Mouse (Mus musculus) granulocyte monocyte progenitor cell, adult 5-6 weeks (primary cell): ENCODE data around the gene Zfp93. TPM values are rescaled to one million over a fixed set of nuclear protein-coding genes. Genes with fewer than 3 reads are reported as not detected.
A peak's percentile ranks its signal among the peaks of the same experiment; 100 is the strongest.
"Not testable (repeated sequence)": the region's sequence is repeated elsewhere in the genome, so short reads cannot be mapped to it uniquely, and the experiment has no call there.

Experiments
- ATAC-seq: replicated peaks from 2 replicates; pipeline ENCODE4 v1.8.0; 2016; ENCODE audit warnings: mild to moderate bottlenecking, moderate TSS enrichment, inconsistent platforms; ENCODE audit not compliant: poor library complexity, severe bottlenecking
- total RNA-seq, 2 experiments: library from RNA; stranded (forward) in 1 of 2; stranded (reverse) in 1 of 2; fragments of 200-712, 200-1000 nt in 1 of 2; fragments of >200 nt in 1 of 2; fragmentation: Nextera tagmentation in 1 of 2; gene quantifications; 2 replicates each; pipeline ENCODE4 v1.2.3; 2014 to 2017

Gene Zfp93
- total RNA-seq (2014; fragmentation: Nextera tagmentation) (1.3 and 3.9 TPM in 2 replicates), total RNA-seq (2017) (1.1 and 3.0 TPM in 2 replicates)

DNA sequence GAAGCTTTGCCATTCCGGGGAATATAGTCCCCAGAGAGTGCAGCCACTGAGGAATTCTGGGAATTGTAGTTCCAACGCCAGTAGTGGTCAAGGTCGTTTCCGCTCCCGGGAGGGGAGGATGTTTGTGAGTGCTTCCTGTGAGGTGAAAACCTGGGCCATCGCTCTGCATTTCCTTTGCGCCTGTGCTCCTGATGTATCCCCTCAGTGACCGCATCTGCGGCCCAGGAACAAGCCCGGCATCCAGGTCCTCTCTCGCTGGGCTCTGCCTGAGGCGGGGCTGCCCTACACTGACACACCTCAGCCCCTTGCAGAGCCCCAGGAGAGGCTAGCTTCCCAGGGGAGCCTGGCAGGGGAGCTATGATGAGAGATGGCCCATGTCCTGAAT is at the start of gene Zfp93:
TSS of gene Zfp93 (plus strand) at position 133 of the 385 bp plus-strand sequence.
- ATAC-seq: peak; percentile 98

- ATAC-seq: peak; percentile 95
Measured at GRCm38 (mm10) chr7:24237040-24237791, 33.0 kb upstream of the Zfp93 start, which contains the start of gene Zfp109. Gene Zfp109, minus strand, starts transcription at chr7:24237560.

DNA sequence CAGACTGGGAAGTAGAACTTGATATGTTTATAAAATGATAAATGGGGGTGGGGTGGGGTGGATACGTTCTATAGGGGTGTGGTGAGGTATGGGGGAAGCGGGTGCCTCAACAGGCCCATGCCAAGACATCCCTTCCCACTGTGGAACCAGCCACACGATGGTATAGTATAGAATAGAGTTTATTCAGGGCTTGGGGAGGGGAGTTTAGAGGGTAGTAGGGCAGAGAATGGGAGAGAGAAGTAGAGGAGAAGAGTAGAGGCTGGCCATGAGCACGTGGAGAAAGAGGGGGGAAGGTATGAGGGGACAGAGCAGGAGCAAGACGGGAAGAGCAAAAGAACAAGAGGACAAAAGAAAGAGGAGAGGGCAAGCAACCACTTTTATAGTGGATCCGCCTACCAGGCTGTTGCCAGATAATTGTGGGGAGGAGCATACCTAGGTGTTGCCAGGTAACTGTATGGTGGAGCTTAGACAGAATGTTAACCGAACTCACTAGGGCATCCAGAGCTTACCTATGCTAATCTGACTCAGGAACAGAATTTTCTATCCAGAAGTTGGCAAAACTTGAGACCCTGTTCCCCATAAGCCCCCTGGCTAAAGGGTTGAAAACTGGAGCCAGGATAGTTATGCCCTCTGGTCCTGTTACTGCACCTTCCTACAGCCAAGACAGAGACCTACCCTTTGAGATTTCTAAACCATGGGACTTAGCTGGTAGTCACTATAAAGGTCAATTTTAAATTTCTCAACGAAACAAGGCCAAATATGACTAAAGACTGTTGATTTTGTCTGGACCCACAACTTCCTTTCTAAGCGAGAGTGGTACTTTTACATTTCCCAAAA is 16.2 kb upstream of the Zfp93 start:
- no peak for ATAC-seq

GRCm38 (mm10) chr7:24254633-24255474 is 15.4 kb upstream of the Zfp93 start, which contains the start of gene Zfp108:
Gene Zfp108, plus strand, starts transcription at chr7:24254794.
- ATAC-seq: peak; percentile 97

GRCm38 (mm10) chr7:24259306-24259999 is 10.8 kb upstream of the Zfp93 start:
- no peak for ATAC-seq

DNA sequence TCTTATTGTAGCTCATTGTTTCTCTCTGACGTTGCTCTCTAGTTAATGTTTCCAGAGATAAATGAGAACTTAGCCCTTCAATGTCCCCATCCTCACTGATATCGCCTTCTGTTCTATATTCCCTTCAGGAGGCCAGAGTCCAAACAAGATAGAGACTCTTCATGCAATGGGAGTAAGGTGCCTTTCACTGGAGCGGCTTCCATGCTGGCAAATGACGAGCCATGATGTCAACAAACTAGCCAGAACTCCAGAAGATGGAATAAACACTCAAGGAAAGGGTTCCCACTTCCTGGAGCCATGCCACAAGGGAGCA is 10.3 kb upstream of the Zfp93 start:
- no peak for ATAC-seq

- no peak for ATAC-seq
Measured at GRCm38 (mm10) chr7:24268176-24269155, 1.8 kb upstream of the Zfp93 start.

- ATAC-seq: no peak
Measured at GRCm38 (mm10) chr7:24269256-24269655, 964 bp upstream of the Zfp93 start.

GRCm38 (mm10) chr7:24269667-24270287 is 443 bp upstream of the Zfp93 start:
- no peak; the same call in 1 of the 2 replicates for ATAC-seq

- ATAC-seq: no peak
Measured at GRCm38 (mm10) chr7:24271191-24271590, 971 bp downstream of the Zfp93 start.

- ATAC-seq: no peak
Measured at GRCm38 (mm10) chr7:24274456-24274855, 4.2 kb downstream of the Zfp93 start.

- not testable (repeated sequence) for ATAC-seq
Measured at GRCm38 (mm10) chr7:24278771-24279170, 8.6 kb downstream of the Zfp93 start.

- no peak for ATAC-seq
Measured at GRCm38 (mm10) chr7:24280031-24280857, 10.0 kb downstream of the Zfp93 start.

DNA sequence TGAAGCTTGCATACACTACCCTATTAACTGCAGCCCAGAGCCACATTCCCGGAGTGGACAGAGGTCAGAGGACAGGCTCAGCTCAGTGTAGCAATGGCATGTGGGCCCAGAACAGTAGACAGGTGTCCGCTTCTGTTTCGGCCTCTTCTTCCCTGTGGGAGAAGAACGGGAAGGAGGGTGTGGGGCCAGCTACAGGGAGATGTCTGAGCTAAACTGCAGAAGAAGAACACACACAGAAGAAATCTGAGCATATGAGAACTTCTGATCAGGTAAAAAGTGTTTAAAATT is 10.6 kb downstream of the Zfp93 start:
- no peak for ATAC-seq

DNA sequence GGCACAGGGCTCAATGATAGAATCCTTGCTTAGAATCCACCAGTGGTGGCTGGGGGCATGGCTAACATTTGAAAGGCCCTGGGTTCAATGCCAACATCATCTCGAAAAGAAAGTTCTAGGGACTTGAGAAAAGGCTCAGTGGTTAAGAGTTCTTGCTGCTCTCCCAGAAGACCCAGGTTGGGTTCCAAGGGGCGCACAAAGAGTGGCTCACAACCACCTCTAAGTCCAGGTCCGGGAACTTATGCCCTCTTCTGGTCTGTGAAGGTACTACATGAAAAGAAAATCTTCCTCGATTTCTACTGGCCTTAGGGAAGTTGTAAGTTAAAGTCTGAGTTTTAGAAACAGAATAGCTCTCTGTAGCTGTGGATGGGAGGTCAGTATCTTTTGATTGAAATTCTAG is 15.9 kb downstream of the Zfp93 start:
- ATAC-seq: peak; percentile 42

- no peak for ATAC-seq
Measured at GRCm38 (mm10) chr7:24286916-24287315, 16.7 kb downstream of the Zfp93 start.

- no peak for ATAC-seq
Measured at GRCm38 (mm10) chr7:24287670-24288069, 17.4 kb downstream of the Zfp93 start.

- no peak for ATAC-seq
Measured at GRCm38 (mm10) chr7:24288512-24288911, 18.3 kb downstream of the Zfp93 start.
